Mouse (Mus musculus) lung, embryonic 15.5 days (tissue): ENCODE measurements around the gene Scrn1. TPM values are rescaled to one million over a fixed set of nuclear protein-coding genes. Genes with fewer than 3 reads are reported as not detected.

Source experiments
- ATAC-seq: fragments of 200-750 bp; cut with Nextera tagmentation; 2 replicates; pipeline ENCODE4 v1.8.0; 2017; ENCODE audit warnings: moderate number of reproducible peaks, borderline replicate concordance; ENCODE audit not compliant: low FRiP score, low TSS enrichment; ENCODE audit errors: extremely low read depth
- H3K27ac ChIP-seq: fragments of 300-500 bp; sonication (generic); 2 replicates; pipeline ENCODE4 v1.5.1; 2015; ENCODE audit warnings: moderate library complexity, mild to moderate bottlenecking, inconsistent platforms
- H3K27me3 ChIP-seq: fragments of 300-500 bp; sonication (generic); 2 replicates; pipeline ENCODE4 v1.6.1; 2015; ENCODE audit warnings: inconsistent platforms
- H3K36me3 ChIP-seq: fragments of 300-500 bp; sonication (generic); 2 replicates; pipeline ENCODE4 v1.6.1; 2015; ENCODE audit warnings: inconsistent platforms
- H3K4me1 ChIP-seq: fragments of 300-500 bp; sonication (generic); 2 replicates; pipeline ENCODE4 v1.6.1; 2015; ENCODE audit warnings: inconsistent platforms
- H3K4me2 ChIP-seq: fragments of 300-500 bp; sonication (generic); 2 replicates; pipeline ENCODE4 v1.6.1; 2015; ENCODE audit warnings: inconsistent platforms, mild to moderate bottlenecking, moderate library complexity
- H3K4me3 ChIP-seq: fragments of 300-500 bp; sonication (generic); 2 replicates; pipeline ENCODE4 v1.5.1; 2015; ENCODE audit warnings: mild to moderate bottlenecking, inconsistent platforms
- H3K9ac ChIP-seq: fragments of 300-500 bp; sonication (generic); 2 replicates; pipeline ENCODE4 v1.6.1; 2015; ENCODE audit warnings: inconsistent platforms
- H3K9me3 ChIP-seq: fragments of 300-500 bp; sonication (generic); 2 replicates; pipeline ENCODE4 v1.6.1; 2016; ENCODE audit warnings: inconsistent platforms
- WGBS: fragments of 180-500 bp; shearing (Covaris S2); methylation state at CpG from one replicate; pipeline ENCODE4 v1.1.7; 2015; 5-methylcytosine and 5-hydroxymethylcytosine counted together
- polyA plus RNA-seq: library from polyadenylated mRNA; unstranded; fragments of >200 nt; fragmentation: Nextera tagmentation; extraction: Ambion mirVana; gene quantifications from 2 replicates; pipeline ENCODE4 v1.2.1, GENCODE M21; 2015

Gene Scrn1
- polyA plus RNA-seq, result 1.5 and 2.8 TPM in 2 replicates

- 1% methylated on average over 60 of the region's 60 CpGs for WGBS
- Histone ChIP-seq H3K4me3 (peak within 1 kb of the TSS; percentile 49), H3K4me2 (peak within 1 kb of the TSS; percentile 97), H3K36me3 (no peaks in the 10 kb centered on the region), H3K27me3 (peaks cover 28% of the 10 kb centered on the region; the same call in 1 of the 2 replicates), H3K9ac (peak within 1 kb of the TSS; percentile 31; the same call in 1 of the 2 replicates), H3K4me1 (peaks cover 13% of the 10 kb centered on the region), H3K9me3 (no peaks in the 10 kb centered on the region), H3K27ac (no peak within 1 kb of the TSS)
- peak; percentile 82; the same call in 1 of the 2 replicates for ATAC-seq
Measured at GRCm38 (mm10) chr6:54565665-54566545, at the start of gene Scrn1. Gene Scrn1, minus strand, starts transcription at chr6:54566489.

GRCm38 (mm10) chr6:54606241-54606640 lies 40.0 kb upstream of the Scrn1 start:
- Histone ChIP-seq H3K9me3 (no peaks in the 10 kb centered on the region), H3K27ac (no peak overlapping the region), H3K36me3 (no peaks in the 10 kb centered on the region), H3K9ac (no peak overlapping the region), H3K27me3 (no peaks in the 10 kb centered on the region), H3K4me1 (no peaks in the 10 kb centered on the region), H3K4me2 (no peak overlapping the region), H3K4me3 (no peak overlapping the region)
- no peak for ATAC-seq
- WGBS, result 59% methylated on average over 4 of the region's 4 CpGs

- H3K9ac ChIP-seq, result no peak overlapping the region
- no peak for ATAC-seq
Measured at GRCm38 (mm10) chr6:54604001-54604715, 37.9 kb upstream of the Scrn1 start.

GRCm38 (mm10) chr6:54602891-54603290 lies 36.6 kb upstream of the Scrn1 start:
- Histone ChIP-seq H3K4me1 (no peaks in the 10 kb centered on the region), H3K4me3 (no peak overlapping the region), H3K9me3 (no peaks in the 10 kb centered on the region), H3K9ac (no peak overlapping the region), H3K4me2 (no peak overlapping the region), H3K27me3 (no peaks in the 10 kb centered on the region), H3K36me3 (no peaks in the 10 kb centered on the region), H3K27ac (no peak overlapping the region)
- no peak for ATAC-seq
- 83% methylated on average over 2 of the region's 2 CpGs for WGBS

More at GRCm38 (mm10) chr6:54604001-54604715, 37.9 kb upstream of the Scrn1 start:
- Histone ChIP-seq H3K9me3 (no peaks in the 10 kb centered on the region), H3K36me3 (no peaks in the 10 kb centered on the region), H3K27ac (no peak overlapping the region), H3K27me3 (no peaks in the 10 kb centered on the region), H3K4me1 (no peaks in the 10 kb centered on the region), H3K4me3 (no peak overlapping the region), H3K4me2 (no peak overlapping the region)
- WGBS, result 97% methylated on average over 1 of the region's 1 CpGs

DNA sequence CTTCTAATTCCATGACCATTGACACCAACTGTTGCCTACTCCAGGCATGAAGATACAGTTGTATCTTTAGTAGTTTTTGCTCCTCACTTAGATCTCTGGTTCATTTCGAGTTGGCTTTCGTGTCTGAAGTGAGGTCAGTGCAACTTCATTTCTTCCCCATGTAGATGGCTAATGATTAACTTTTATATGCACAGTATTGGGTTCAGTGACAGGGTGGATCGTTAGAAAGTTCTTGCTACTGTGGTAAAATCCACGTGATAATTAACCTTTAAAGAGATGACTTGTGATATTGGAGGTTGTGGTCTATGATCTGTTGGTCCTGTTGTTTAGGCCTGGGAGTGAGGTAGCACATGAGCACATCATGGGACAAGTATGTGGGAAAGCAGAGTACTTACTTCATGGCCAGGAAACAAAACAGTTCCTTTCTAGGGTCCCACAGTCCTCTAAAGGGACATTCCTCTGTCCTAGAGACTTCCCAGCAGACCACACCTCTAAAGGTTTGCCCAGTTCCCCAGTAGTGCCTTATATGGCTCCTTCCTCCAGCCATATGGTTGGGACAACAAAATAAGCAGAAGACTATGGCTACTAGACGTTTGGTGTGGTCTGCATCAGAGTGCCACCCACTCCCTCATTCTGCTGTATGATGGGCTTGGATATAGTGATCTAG lies 34.5 kb upstream of the Scrn1 start:
- no peak overlapping the region for H3K27ac ChIP-seq
- H3K36me3 ChIP-seq, result no peaks in the 10 kb centered on the region
- 72% methylated on average over 5 of the region's 5 CpGs for WGBS
- H3K4me3 ChIP-seq, result no peak overlapping the region
- H3K4me1 ChIP-seq, result peaks cover 9% of the 10 kb centered on the region
- H3K9me3 ChIP-seq, result no peaks in the 10 kb centered on the region
- no peak for ATAC-seq
- no peaks in the 10 kb centered on the region for H3K27me3 ChIP-seq
- no peak overlapping the region for H3K9ac ChIP-seq
- H3K4me2 ChIP-seq, result no peak overlapping the region

DNA sequence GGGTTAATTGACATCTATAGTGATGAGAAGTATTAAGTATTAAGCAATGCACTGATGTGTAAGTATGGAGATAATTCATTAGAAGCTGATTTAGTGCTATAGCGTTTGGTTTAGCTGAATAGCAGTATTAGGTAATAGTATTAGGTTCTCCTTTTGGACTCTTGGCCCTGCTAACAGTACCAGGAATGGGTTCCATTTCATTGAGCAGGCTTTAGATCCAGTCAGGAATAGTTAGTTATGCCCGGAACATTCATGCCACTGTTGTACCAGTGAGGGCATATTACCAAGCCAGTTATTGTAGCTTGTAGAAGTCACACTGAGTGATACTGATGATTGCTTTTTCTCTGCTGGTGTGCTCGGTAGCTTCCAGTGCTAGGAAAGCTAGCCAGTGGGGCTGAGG lies 31.4 kb upstream of the Scrn1 start:
- H3K4me1 ChIP-seq, result peaks cover 24% of the 10 kb centered on the region
- H3K9me3 ChIP-seq, result no peaks in the 10 kb centered on the region
- no peak overlapping the region for H3K4me2 ChIP-seq
- H3K27me3 ChIP-seq, result no peaks in the 10 kb centered on the region
- WGBS, result 91% methylated on average over 3 of the region's 3 CpGs
- H3K9ac ChIP-seq, result no peak overlapping the region
- no peak for ATAC-seq
- H3K27ac ChIP-seq, result no peak overlapping the region
- no peaks in the 10 kb centered on the region for H3K36me3 ChIP-seq
- no peak overlapping the region for H3K4me3 ChIP-seq

DNA sequence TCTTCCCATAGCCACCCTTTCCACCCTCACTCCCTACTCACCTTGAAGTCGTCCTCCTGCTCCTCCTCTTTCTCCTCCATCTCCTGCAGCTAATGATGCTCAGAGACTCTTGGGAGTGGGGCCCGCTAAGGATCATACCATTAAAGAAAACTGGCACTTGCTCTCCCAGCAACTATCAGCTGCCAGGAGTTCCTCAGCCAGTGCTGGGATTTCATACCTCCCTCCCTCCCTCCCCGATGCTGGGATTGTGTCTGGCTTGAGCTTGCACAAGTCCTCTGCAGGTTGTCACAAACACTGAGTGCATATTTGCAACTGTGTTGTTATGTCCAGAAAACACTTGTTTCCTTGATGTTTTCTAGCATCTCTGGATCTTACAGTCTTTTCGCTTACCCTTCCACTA lies 30.9 kb upstream of the Scrn1 start, which contains the start of gene Fkbp14:
Gene Fkbp14 (minus strand): TSS at position 101 of the 400 bp plus-strand sequence.
- H3K4me1 ChIP-seq, result peaks cover 25% of the 10 kb centered on the region
- WGBS, result 65% methylated on average over 4 of the region's 4 CpGs

DNA sequence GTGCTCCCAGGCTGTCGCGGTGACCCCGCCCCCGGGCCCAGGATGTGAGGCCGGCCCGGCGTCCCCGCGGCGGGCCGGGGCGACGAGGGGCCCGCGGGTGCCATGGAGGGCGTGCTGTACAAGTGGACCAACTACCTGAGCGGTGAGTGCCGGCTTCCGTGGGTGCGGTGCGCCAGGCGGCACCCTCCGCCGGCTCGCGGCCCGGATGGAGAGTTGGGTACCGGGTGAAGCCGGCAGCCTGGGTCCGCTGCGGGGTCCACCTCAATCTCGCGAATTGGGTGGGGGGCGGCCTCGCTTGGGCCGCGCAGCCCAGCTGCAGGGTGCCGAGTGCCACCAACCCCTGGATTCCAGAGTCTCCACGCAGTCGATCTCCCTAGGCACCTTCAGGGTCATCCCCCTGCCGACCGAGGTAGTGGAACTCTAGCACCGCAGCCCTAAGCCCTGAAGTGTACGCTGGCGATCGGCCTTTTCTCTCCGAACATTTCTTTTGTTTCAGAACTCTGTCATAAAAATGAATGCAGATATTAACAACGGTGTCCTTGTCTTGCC lies 29.1 kb upstream of the Scrn1 start:
- peak overlapping the region; percentile 75 for H3K27ac ChIP-seq
- peak overlapping the region; percentile 83 for H3K4me3 ChIP-seq
- WGBS, result 1% methylated on average over 44 of the region's 48 CpGs
- H3K4me1 ChIP-seq, result peaks cover 38% of the 10 kb centered on the region
- H3K27me3 ChIP-seq, result no peaks in the 10 kb centered on the region
- no peaks in the 10 kb centered on the region for H3K9me3 ChIP-seq
- peak overlapping the region; percentile 67 for H3K9ac ChIP-seq
- H3K36me3 ChIP-seq, result no peaks in the 10 kb centered on the region
- peak overlapping the region; percentile 83 for H3K4me2 ChIP-seq
- ATAC-seq, result peak; percentile 11; the same call in 1 of the 2 replicates

More for the DNA sequence above, 30.9 kb upstream of the Scrn1 start, which contains the start of gene Fkbp14:
- peak within 1 kb of the TSS; percentile 83 for H3K4me2 ChIP-seq
- ATAC-seq, result no peak
- no peaks in the 10 kb centered on the region for H3K36me3 ChIP-seq
- peak within 1 kb of the TSS; percentile 83 for H3K4me3 ChIP-seq
- no peak within 1 kb of the TSS for H3K27ac ChIP-seq
- H3K9me3 ChIP-seq, result no peaks in the 10 kb centered on the region
- no peaks in the 10 kb centered on the region for H3K27me3 ChIP-seq
- H3K9ac ChIP-seq, result no peak within 1 kb of the TSS

DNA sequence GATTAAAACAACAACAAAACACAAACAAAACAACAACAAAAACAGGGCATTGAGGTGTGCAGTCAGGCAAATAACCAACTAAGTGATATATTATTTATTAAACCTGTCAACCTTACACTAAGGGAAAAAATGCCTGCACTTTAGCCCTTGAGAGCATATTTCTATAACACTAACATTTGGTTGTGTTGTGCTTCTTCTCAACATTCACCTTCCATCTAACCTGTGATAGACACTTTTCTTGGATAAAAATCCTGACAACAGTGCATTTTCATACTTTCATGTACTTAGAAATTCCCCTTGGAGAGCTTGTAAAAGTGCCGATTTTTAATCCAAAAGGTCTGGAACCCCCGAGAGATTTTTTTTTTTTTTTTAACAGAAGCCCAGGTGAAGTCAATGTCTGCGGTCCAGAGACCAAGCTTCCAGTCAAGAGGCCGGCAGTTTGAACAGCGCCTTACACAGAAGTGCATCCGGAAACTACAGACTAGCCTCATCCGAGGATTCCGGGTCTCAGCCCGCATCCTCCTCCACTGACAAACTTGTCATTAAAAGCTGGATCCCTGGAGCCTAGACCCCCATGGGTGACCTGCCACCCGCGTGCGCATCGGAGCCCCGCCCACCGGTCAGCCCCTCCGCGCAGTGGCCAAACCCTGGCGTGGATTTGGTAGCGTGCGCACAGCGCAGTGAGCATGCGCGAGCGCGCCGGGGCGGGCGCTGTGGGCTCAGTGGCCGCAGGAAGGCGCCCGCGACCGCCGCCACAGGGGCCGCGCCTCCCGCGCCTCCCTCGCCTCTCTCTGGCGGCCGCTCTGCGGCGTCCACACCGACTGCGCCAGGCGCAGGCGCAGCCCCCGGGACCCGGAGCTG lies 28.4 kb upstream of the Scrn1 start, which contains the start of gene Plekha8:
Gene Plekha8 (plus strand): TSS at position 643 of the 861 bp plus-strand sequence.
- peak within 1 kb of the TSS; percentile 67 for H3K9ac ChIP-seq
- H3K27ac ChIP-seq, result peak within 1 kb of the TSS; percentile 75
- ATAC-seq, result peak; percentile 94
- WGBS, result under 1% methylated on average over 46 of the region's 49 CpGs
- H3K27me3 ChIP-seq, result no peaks in the 10 kb centered on the region
- H3K4me1 ChIP-seq, result peaks cover 38% of the 10 kb centered on the region
- H3K36me3 ChIP-seq, result no peaks in the 10 kb centered on the region
- peak within 1 kb of the TSS; percentile 83 for H3K4me3 ChIP-seq
- H3K9me3 ChIP-seq, result no peaks in the 10 kb centered on the region
- peak within 1 kb of the TSS; percentile 83 for H3K4me2 ChIP-seq

DNA sequence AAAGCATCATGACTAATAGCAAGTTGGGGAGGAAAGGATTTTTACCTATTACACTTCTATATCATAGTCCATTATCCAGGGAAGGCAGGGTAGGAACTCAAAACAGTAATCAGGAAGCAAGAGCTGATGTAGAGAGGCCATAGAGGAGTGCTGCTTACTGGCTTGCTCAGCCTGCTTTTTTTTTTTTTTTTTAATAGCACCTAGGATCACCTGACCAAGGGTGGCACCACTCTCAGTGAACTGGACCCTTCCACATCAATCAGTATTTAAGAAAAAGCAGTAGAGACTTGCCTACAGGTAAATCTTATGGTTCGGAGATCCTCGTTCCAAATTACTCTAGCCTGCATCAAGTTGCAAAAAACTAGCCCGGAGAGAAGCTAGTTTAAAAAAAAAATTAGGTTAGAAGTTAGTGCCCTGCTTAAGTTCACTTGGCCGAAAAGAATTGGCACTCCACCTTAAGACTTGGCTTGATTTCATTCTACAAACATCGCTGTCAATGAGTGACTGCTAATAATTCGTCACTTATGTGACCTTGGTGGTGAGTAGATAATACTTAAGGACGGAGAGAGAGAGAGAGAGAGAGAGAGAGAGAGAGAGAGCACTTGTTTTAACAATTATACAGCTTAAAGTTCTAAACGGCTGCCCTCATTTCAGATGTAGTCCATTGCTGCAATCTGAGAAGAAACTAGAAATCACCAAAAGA lies 27.6 kb upstream of the Scrn1 start:
- Histone ChIP-seq H3K9ac (no peak overlapping the region), H3K27me3 (no peaks in the 10 kb centered on the region), H3K27ac (no peak overlapping the region), H3K36me3 (no peaks in the 10 kb centered on the region), H3K9me3 (no peaks in the 10 kb centered on the region), H3K4me1 (peaks cover 38% of the 10 kb centered on the region), H3K4me2 (peak overlapping the region; percentile 83), H3K4me3 (peak overlapping the region; percentile 83)
- WGBS, result 34% methylated on average over 8 of the region's 8 CpGs
- no peak for ATAC-seq
